Mouse (Mus musculus): Measurements from ENCODE around the gene Nsun2. TPM values are rescaled to one million over a fixed set of nuclear protein-coding genes. Genes with fewer than 3 reads are reported as not detected.

The Nsun2 gene
- polyA plus RNA-seq, 1 experiment from 2014 or later = 67.9 TPM

Other genes starting within 250 kb of the Nsun2 start
- 5.4 and 6.3 TPM in 2 replicates for gene Tent4a, start 871 bp downstream of the Nsun2 start, polyA plus RNA-seq (2015; fragmentation: Nextera tagmentation; extraction: Ambion mirVana)
- 29.3 and 32.3 TPM in 2 replicates for gene Srd5a1, start 77.7 kb downstream of the Nsun2 start, polyA plus RNA-seq (2015; fragmentation: Nextera tagmentation; extraction: Ambion mirVana)
- 21.3 and 22.8 TPM in 2 replicates for gene Ube2ql1, start 206.1 kb downstream of the Nsun2 start, polyA plus RNA-seq (2015; fragmentation: Nextera tagmentation; extraction: Ambion mirVana)

Data from midbrain, embryonic 16.5 days (tissue).